ENCODE assay signal across 12 mouse cellular contexts in the genomic region with DNA sequence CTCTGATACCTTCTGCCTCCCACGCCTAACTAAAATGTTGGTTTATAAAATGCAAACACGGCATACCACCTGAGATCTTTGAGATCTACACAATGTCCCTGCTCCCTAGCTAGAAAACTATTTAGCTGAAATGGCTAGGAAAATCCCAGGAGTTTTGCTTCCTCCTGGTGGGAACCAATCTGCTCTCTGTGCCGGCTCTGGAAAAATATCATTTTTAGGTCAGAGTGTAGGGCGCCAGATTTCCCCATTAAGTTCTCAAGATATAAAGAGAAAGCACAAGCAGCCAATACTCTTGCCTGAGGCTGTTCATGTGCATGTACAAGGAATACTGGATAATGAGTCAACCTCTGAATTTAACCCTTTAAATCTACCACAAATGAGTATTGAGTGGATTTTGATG.
"Had no signal": no experiment of that assay in that cellular context is flagged by ENCODE, and none has a peak within 500 bp of the region (broad histone marks: within the 10 kb centered on the region; RNA-seq: fewer than 3 reads in every experiment).

No protein-coding gene starts in this region.

- H3K4me3 ChIP-seq: layer of hippocampus, adult 2 months; limb, embryonic 13.5 days; midbrain, embryonic 15.5 days; neural tube, embryonic 12.5 days had no signal

- H3K27ac ChIP-seq: layer of hippocampus, adult 2 months; limb, embryonic 13.5 days; liver, embryonic 14.5 days; midbrain, embryonic 15.5 days; neural tube, embryonic 12.5 days; stomach, postnatal 0 days had no signal

- H3K4me1 ChIP-seq: limb, embryonic 13.5 days; neural tube, embryonic 12.5 days had no signal

- DNase-seq: kidney, postnatal 10 days; kidney, postnatal 4 days; left cerebral cortex, postnatal 4 days; lung, adult 18-20 months; lung, postnatal 36 days; thymus, postnatal 14 days had no signal

- H3K27me3 ChIP-seq: limb, embryonic 13.5 days; midbrain, embryonic 15.5 days; neural tube, embryonic 12.5 days had no signal
